Mouse (Mus musculus): ENCODE measurements at regions not wholly inside any gene's neighbourhood (a gene's known extent, or its start where the extent isn't known, plus 50 kb on each side); places are given as distances from the start of the nearest gene placed in this dataset.

- TF ChIP-seq CTCF (IDR thresholded peaks at IDR 0.05; ENCODE audit: control insufficient read depth, insufficient read depth, insufficient read length) (no peak), MAX (IDR thresholded peaks at IDR 0.05) (no peak), CEBPB (IDR thresholded peaks at IDR 0.05; ENCODE audit: low read depth) (no peak), MYOD1 (IDR thresholded peaks at IDR 0.05; ENCODE audit: control insufficient read depth, insufficient read length, low read depth) (no peak), MYOG (IDR thresholded peaks at IDR 0.05; ENCODE audit: control insufficient read depth, extremely low read depth, insufficient read length) (no peak), USF1 (IDR thresholded peaks at IDR 0.05; ENCODE audit: low read depth) (no peak), FOSL1 (IDR thresholded peaks at IDR 0.05; ENCODE audit: insufficient read depth, low read length, poor library complexity, severe bottlenecking) (peak; percentile 28)
Observed at GRCm38 (mm10) chr8:35915878-35916518, 150.4 kb downstream of the Gm19410 start.
